Mouse (Mus musculus) retina, postnatal 7 days (tissue): ENCODE data around the gene Tmem270.

Source experiments
- DNase-seq: peaks from one replicate; pipeline ENCODE4 v3.0.0-alpha.2; 2012; ENCODE audit warnings: low read depth, low spot score

Tmem270 gene

DNA sequence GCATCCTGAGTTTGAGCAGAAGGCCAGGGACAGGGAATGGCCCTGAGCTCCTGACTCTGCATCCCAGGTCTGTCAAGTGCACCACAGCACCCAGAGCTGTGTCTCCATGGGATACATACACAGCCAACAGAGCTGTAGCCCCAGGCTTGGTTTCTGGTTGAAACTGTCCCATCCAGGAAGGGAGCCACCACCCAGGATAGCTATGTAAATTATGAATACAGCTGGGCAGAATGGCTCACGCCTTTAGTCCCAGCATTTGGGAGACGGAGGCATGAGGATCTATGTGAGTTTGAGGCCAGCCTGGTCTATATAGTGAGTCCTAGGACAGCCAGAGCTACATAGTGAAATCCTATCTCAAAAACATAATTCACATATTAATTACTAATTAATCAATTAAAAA is 23.5 kb upstream of the Tmem270 start:
- DNase-seq: no peak

DNA sequence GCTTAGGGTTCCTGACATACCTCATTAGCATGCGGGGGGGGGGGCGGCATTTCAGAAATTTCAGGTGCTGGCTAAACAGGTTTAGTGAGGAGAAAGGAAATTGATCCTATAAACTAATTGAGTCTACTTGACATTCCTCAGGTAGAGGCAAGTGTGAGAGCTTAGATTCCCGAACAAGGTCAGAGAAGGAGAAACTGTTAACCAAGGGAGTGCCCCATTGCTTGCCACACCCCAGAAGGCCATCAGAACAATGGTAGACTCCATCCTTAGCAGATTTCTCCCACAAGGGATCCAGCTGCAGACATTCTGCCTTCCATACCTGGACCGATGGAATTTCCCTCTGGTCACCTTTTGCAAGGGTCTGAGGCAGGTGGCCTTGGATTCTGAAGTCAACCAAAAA is 20.2 kb upstream of the Tmem270 start:
- no peak for DNase-seq

DNA sequence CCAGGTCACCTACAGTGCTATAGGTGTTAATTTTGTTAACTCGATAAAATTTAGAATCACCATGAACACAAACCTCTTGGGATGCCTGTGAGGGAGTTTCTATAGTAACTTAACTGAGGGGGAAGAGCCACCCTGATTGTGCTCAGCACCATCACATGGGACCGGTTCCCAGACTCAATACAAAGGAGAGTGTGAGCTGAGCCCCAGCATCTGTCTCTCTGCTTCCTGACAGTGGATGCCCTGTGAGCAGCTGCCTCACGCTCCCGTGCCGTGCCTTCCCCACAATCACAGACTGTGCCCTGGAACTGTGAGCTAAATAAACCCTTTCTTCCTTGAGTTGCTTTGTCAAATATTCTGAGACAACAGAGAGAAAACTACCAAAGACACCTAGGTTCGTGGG is 16.6 kb upstream of the Tmem270 start:
- no peak for DNase-seq

DNA sequence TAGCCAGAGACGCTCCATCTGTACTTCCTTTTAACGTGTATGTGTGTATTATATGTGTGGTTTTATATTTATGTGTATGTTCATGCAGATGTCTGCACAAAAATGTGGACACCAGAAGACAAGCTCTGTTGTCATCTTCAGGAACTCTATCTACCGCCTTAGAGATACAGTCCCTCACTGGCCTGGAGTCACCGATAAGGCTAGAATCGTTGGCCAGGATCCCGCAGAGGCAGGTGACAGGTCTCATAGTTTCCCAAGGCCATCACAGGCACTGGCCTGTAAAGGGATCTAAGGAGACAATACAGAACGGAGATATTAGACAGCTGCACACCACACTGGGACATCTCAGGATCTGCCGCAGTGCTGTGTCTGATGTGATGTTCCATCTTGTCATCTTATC is 14.6 kb upstream of the Tmem270 start:
- no peak for DNase-seq

DNA sequence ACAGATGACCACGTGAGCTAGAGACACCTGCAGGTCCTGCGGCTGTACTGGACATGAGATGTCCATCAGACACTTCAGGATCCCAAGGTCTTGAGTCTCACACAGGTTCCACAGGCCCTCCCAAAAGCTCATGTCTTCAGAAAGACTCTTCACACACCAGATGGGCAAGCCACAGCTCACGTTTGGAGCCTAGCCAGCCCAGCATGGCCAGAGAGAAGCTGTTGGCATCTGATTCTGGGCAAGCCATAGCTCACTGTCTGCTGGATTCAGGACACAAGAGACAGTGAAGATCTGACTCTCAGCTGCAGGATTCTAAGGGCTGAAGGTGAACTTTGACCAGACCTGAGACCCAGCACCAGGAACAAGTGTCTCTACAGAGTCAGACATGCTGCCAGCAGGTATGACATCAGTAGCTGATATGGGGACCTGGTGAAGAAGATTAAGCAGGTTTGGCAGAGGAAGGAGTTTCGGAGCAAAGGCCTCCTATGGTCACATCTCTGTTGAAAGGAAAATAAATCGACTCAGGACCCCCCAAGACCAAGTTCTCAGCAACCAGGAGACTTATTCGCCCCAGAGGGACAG is 13.7 kb upstream of the Tmem270 start:
- DNase-seq: no peak

DNA sequence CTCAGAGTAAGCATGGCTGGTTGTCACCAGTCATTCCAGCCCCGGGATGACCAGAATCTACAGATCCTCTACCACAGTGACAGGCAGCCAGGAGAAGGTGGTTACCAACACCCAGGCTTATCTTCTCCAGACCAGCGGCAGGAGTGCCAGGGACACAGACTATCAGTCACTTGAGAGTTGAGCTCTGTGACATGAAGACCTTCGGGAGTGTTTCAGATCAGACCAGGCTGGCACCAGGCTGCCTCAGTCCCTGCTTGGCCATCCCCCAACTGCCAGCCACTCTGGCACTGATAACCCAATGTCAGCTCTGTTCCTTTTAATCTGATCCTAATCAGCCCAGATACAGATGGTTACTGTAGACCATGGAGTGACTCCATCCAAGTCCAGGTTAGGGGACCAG is 12.6 kb upstream of the Tmem270 start:
- DNase-seq: no peak

DNA sequence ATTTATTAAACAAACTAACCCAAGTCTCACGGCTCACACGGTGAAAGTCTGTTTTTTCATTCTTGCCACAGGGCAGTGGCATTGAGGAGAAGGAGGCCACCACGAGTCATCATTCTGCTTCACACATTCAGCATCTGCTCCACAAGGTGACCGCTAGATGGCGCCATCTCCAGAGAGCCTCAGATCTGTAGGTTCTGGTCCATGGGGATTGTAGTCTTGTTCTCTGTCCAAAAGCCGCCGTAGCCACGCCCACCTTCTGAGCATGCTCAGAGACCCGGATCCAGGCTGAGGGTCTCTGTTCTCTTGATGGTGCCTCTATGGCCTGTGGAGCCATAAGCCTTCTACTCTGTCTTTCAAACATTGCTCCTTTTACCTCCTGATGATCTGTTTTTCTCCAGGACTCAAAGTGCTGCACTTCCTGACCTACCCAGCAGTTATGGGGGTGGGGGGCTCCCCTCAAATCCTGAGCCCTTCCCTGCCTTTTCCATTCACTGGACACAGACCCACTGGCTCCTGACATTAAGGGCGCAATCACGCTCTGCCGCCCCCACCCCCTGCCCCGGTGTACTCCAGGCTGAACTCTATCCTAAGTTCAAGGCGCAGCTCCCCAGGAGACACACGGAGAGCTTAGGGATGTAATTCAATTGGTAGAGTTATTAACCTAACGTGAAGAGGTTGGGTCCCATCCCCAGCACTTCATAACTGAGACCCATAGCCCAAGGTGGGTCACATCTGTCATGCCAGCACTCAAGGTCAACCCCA is 11.7 kb upstream of the Tmem270 start:
- no peak for DNase-seq

DNA sequence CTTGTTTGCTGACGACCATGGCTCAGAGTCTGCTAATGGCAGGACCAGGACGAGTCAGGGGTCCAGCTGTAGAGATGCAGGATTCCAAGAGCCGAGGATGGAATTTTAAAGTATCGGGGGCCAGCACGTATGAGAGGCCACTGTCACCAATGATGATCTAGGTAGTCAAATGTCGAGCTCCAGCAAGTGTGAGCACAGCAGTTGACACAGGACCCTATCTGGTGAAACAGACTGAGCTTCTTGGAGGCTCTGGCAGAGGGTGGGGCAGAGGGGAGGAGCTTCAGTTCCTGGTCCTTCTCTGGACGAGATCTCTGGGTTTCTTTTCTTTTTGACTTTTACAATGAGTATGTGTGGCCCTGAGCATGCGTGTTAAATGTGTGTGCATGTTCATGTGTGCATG is 8.8 kb upstream of the Tmem270 start, which contains the start of gene Cldn13:
TSS of gene Cldn13 (minus strand) at position 216 of the 400 bp plus-strand sequence.
- DNase-seq: no peak

DNA sequence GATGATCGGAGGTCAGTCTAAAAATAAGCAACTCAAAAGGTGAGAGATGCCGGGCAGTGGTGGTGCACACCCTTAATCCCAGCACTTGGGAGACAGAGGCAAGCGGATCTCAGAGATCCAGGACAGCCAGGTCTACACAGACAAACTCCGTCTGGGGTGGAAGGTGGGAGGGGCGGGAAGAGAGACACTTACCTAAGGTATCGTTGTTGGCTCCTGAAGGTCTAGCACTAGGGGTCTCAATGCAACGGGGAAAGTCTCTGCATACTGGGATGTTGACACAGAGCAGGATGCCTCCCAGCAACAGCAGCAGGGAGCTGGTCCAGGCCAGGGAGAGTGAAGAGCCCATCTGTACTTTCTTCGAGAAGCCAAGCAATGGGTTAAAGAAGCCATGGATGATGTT is 8.0 kb upstream of the Tmem270 start:
- DNase-seq: no peak

DNA sequence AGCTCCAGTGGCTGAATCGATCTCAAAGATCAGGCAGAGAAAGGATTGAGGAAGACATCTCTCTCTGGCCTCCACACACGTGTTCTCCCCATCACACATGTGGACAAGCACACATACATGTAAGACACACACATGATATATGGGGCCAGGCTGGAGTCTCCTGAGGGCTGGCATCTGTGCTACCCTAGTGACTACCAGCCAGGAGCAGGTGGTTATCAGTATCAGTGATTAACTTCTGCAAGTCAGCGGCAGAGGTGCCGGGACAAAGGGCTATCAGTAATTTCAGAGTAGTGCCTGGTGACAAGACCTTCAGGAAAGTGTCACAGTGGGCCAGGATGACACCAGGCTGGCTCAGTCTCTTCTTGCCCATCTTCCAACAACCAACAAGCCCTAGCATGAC is 7.2 kb upstream of the Tmem270 start:
- no peak for DNase-seq

DNA sequence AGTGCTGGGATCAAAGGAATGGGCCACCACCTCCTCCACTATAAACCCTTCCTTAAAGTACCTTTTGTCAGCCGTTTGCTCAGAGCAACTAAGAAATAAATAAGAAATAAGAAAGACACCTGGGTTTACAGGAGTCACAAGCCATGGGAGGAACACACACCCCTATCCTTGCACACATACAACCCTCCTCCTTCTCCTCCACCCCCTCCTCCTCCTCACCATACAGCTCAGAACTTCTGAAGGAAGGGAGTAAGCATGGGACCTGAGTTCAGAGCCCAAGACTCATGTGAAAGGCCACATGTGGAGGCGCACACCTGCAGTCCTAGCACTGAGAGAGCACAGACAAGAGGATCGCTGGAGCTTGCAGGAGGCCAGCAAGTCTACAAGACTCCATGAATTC is 6.8 kb upstream of the Tmem270 start:
- DNase-seq: no peak

DNA sequence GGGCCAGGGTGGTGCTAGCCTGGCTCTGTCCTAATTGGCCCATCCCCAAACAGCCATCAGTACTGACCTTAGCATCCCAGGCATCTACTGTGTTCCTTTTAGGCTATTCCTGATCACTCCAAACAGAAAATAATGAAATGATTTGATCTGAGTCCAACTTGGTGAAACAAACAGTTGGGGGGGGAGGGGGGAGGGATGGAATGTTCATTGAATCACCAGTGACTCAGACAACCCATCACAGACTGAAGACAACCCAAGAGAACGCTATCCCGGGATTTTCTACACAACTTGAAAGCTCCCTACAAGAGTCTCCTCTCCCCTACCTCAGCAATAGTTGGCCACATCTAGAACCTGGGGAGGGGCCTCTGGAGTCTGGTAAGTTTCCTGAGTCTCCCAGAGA is 5.4 kb upstream of the Tmem270 start:
- DNase-seq: no peak

DNA sequence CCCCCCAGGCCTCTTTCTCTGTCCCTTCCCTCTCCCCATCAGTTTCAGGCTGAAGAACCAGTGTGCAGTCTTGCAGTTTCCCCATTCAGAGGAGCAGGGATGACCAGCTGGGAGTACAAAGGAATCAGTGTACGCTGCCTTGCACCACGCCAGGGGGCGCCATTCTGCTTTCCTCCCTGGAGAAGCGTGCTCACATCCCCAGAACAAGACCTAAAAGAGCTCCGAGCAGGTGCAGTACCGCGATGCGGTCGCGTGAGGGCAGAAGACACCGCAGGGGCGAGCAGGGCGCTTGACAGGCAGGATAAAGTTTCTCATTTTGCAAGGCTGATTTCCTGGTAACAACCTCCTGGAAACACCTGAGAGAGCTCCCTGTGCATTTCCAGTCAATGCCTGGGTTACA is 602 bp upstream of the Tmem270 start:
- DNase-seq: peak; percentile 72

DNA sequence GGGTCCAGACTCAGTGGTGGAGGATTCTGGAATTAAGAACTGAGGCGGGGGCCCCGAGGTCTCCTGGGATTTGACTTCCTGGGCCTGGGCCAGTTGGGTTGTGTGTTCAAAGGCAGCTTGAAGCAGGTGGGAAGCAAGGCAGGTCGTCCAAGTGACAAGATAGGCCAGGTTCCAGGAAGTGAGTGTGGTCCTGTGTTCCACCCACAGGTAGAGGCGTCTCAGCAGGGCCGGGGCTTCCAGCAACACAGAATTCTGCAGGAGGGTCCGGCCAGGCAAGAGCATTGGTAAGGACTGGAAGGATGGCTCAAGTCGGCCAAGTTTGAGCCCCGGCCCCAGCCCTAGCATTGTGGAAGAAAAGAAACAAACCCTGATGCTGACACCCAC is 4.9 kb downstream of the Tmem270 start:
- no peak for DNase-seq

DNA sequence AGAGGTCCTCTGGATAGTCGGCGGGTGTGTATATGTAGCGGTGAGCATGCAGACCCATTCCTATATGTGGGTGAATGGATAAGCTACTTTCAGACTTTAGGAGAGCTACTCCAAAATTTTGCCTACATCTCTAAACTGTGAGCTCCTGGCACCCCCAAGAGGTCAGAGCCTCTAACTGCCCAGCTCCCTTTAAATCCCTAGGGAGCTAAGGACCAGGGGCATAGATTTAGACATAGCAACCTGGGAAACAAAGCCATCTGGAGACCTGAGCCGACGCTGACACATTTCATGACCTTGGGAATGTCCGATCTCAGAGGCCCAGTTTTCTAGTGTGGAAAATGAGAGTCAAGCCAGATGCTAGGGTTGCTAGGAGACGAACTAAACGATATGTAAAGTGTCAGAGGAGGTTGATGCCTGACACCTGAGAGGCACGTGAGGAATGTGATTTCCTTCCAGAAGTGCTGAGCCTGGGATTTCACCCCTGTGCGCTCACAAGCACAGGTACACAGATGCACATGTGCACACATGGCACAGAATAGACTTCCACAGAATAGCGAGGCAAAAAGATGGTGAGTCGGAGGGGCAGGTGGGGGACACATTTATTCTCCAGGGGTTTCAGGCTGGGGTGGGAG is 5.4 kb downstream of the Tmem270 start:
- DNase-seq: peak; percentile 29

DNA sequence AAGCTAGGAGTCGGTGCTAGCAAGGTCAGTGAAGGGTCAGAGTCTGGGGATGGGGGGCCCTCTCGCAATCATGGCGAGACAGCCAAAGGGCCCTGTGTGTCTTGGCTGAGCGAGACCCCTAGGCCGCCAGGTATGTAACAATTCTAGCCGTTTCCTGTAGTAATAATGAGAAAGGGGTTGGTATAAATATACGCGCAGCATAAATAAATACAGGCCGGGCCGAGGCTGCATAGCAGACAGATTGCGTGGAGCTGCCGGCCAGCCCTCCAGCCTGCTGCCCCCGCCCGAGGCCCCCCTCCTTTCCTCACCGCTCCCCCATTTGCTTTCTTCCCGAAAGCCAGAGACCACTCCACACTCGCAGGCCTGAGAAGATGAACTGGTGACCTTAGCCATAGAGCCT is 8.9 kb downstream of the Tmem270 start:
- no peak for DNase-seq

DNA sequence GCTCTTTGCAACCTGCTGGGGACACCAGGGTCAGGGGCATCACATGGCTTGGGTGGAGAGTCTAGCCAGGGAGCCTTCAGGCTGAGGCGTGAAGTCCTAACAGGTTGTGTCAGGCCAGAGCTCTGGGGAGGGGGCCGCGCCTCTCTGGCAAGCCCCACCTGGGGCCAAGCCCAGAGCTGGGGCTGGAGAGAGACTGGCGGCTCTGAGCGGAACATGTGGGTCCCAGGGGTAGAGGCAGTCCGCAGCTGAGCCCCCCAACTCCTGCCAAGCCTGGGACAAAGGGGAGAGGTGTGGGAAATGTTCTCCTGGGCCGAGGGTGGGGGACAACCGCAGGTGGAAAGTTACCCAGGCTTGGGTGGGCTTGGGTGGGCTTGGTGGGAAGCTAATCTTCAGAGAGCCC is 9.6 kb downstream of the Tmem270 start:
- no peak for DNase-seq

DNA sequence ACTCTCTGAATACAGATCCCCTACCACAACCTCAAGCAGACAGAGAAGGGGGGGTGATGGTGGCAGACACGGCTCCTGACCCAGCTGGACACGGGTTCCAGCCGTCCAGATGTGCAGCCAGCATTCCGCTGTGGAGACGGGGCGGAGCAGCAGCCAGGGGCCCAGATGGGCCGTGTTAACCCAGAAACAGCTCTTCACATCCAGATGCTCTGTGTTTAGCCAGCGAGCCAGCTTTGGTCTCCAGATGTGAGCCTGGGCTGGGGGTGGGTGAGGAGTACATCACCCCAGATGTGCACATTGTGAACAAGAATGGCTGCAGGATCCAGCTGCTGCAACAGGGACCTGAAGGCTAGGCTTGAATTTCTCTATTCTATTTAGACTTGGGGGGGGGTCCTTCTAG is 11.2 kb downstream of the Tmem270 start:
- DNase-seq: peak; percentile 19

DNA sequence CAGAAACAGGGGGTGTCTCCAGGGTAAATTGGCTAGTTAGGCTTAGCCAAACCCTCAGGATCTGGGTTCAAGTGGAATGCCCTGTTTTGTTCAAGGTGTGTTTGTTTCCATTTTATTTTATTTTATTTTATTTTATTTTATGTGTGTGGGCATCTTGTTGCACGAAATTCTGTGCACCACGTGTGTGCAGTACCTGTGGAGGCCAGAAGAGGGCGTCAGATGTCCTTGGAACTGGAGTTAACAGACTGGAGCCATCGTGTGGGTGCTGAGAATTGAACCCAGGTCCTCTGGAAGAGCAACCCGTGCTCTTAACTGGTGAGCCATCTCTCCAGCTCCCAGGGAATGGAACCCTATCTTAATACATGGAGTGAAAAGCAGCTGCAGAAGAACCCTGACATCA is 13.8 kb downstream of the Tmem270 start:
- DNase-seq: no peak

DNA sequence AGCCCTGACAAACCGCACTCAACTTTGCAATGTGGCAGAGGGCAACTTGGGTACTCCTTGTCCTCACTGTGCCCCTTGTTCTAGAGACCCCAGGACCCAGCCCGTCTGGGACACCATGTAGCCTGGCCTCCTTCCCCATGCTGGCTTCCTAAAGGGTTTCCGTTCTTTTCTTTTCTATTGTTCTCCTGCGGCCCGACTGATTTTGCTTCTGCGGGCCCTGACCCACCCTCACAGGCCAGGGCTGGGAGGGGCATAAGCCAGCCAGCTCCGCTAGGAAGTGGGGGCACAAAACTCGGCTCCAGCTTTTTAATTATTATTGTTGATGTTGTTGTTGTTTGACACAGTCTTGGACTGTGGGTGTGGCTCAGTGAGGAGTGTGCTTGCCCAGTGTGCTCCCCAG is 15.0 kb downstream of the Tmem270 start:
- DNase-seq: no peak

DNA sequence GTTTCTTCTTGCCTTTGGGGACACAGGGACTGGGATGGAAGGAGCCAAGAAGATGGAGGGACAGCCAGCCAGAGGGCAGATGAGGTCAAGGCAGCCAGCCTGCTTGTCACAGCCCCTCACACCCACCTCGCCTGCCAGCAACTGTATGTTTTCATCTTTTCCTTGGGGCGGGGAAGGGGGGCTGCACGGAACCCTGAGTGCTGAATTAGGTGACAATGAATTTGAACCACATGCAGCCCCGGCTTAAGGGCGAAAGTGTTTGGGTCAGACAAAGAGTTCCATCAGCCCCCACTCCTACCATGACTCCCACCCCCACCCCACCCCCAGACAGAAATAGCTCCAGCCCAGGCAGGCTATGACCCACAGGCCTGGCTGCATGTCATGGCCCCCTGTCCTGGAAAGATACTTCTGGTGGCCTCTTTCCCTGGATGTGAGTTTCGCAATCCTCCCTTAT is 15.9 kb downstream of the Tmem270 start:
- DNase-seq: no peak

DNA sequence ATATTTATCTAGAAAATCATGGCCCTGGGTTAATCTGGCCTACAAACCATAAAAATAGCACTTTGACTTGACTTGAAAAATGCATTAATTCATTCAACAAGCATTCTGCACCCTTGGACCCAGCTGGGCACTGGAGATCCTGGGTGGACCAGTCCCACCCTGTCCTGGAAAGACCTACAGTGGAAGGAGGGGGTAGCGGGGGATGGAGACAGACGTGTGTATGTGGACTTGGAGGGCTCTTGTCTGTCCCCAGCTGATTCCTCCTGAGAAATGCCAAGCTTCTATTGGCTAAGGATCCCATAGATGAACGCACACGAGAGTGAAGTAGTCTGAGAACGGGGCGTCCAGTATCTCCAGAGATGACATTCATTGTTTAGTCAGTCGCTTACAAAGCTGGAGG is 18.0 kb downstream of the Tmem270 start:
- no peak for DNase-seq
